Mouse (Mus musculus) MEL (cell line): ENCODE results near the gene Rassf1. TPM values are rescaled to one million over a fixed set of nuclear protein-coding genes. Genes with fewer than 3 reads are reported as not detected.

ENCODE experiments used
- DNase-seq: peaks from one replicate; pipeline ENCODE4 v3.0.0; 2011; ENCODE audit warnings: low read depth, low spot score
- H3K27ac ChIP-seq: 2 replicates; pipeline ENCODE4 v1.5.1; 2012; ENCODE audit warnings: low read depth, mild to moderate bottlenecking, control low read depth, low read length, moderate library complexity; ENCODE audit not compliant: control insufficient read depth
- H3K27me3 ChIP-seq, 2 experiments: fragments of 150-350 bp in 1 of 2; sonication (generic) in 1 of 2; 2 replicates each; pipeline ENCODE4 v1.6.1; 2012; ENCODE audit warnings: low read length in 2 of 2, mild to moderate bottlenecking in 2 of 2, improper control_type of control experiment in 1 of 2, moderate library complexity in 1 of 2; ENCODE audit not compliant: insufficient read depth in 2 of 2, control insufficient read depth in 1 of 2
- H3K36me3 ChIP-seq, 2 experiments: 2 replicates each; pipeline ENCODE4 v1.6.1; 2012 to 2014; ENCODE audit warnings: low read length in 2 of 2, improper control_type of control experiment in 1 of 2, inconsistent platforms in 1 of 2, mild to moderate bottlenecking in 1 of 2; ENCODE audit not compliant: insufficient read depth in 2 of 2, control insufficient read depth in 1 of 2
- H3K4me1 ChIP-seq, 2 experiments: fragments of 150-350 bp in 1 of 2; sonication (generic) in 1 of 2; 2 replicates each; pipeline ENCODE4 v1.6.1; 2012; ENCODE audit warnings: low read length in 2 of 2, improper control_type of control experiment in 1 of 2, mild to moderate bottlenecking in 1 of 2; ENCODE audit not compliant: insufficient read depth in 2 of 2, control insufficient read depth in 1 of 2
- H3K4me3 ChIP-seq, 2 experiments: fragments of 150-350 bp in 1 of 2; sonication (generic) in 1 of 2; 2 replicates each; pipeline ENCODE4 v1.5.1; 2012; ENCODE audit warnings: low read depth in 2 of 2, low read length in 2 of 2, mild to moderate bottlenecking in 2 of 2, moderate library complexity in 2 of 2, control low read depth in 1 of 2, improper control_type of control experiment in 1 of 2; ENCODE audit not compliant: control insufficient read depth in 1 of 2, insufficient read depth in 1 of 2
- H3K79me2 ChIP-seq: 2 replicates; pipeline ENCODE4 v1.6.1; 2012; ENCODE audit warnings: mild to moderate bottlenecking, low read length, moderate library complexity; ENCODE audit not compliant: control insufficient read depth, poor library complexity, insufficient read depth
- H3K9ac ChIP-seq: 2 replicates; pipeline ENCODE4 v1.6.1; 2012; ENCODE audit warnings: low read depth, mild to moderate bottlenecking, control low read depth, low read length, moderate library complexity; ENCODE audit not compliant: control insufficient read depth, poor library complexity, severe bottlenecking
- H3K9me3 ChIP-seq: fragments of 150-350 bp; sonication (generic); replicated peaks from 2 replicates; pipeline ENCODE4 v1.6.1; 2012; ENCODE audit warnings: mild to moderate bottlenecking, low read length, improper control_type of control experiment, moderate library complexity; ENCODE audit not compliant: insufficient read depth
- CHD2 ChIP-seq: IDR thresholded peaks from 2 replicates; pipeline ENCODE4 v1.6.1; 2011; ENCODE audit warnings: low read length, improper control_type of control experiment
- CTCF ChIP-seq, 3 experiments: IDR thresholded peaks in 2 of 3; conservative IDR thresholded peaks in 1 of 3; 2 replicates each; pipeline ENCODE4 v1.5.1; 2011 to 2012; ENCODE audit warnings: low read length in 3 of 3, low read depth in 2 of 3, mild to moderate bottlenecking in 2 of 3, improper control_type of control experiment in 1 of 3, inconsistent platforms in 1 of 3, mixed read lengths in 1 of 3, moderate library complexity in 1 of 3; ENCODE audit not compliant: control insufficient read depth in 1 of 3, insufficient read depth in 1 of 3, poor library complexity in 1 of 3, severe bottlenecking in 1 of 3
- ELF1 ChIP-seq: IDR thresholded peaks from 2 replicates; pipeline ENCODE4 v1.6.1; 2014; ENCODE audit warnings: low read depth, mild to moderate bottlenecking, inconsistent platforms, low read length, improper control_type of control experiment, moderate library complexity
- ETS1 ChIP-seq: IDR thresholded peaks from 2 replicates; pipeline ENCODE4 v1.6.1; 2012; ENCODE audit warnings: low read depth, mild to moderate bottlenecking, inconsistent platforms, low read length, improper control_type of control experiment, moderate library complexity
- GABPA ChIP-seq: IDR thresholded peaks from 2 replicates; pipeline ENCODE4 v1.6.1; 2012; ENCODE audit warnings: low read depth, mild to moderate bottlenecking, inconsistent platforms, low read length, improper control_type of control experiment, moderate library complexity
- GATA1 ChIP-seq: IDR thresholded peaks from 2 replicates; pipeline ENCODE4 v1.6.1; 2011; ENCODE audit warnings: low read depth, low read length, improper control_type of control experiment
- HCFC1 ChIP-seq: IDR thresholded peaks from 2 replicates; pipeline ENCODE4 v1.6.1; 2012; ENCODE audit warnings: low read depth, mild to moderate bottlenecking, inconsistent platforms, low read length, improper control_type of control experiment, moderate library complexity
- JUND ChIP-seq: IDR thresholded peaks from 2 replicates; pipeline ENCODE4 v1.6.1; 2011; ENCODE audit warnings: low read depth, mild to moderate bottlenecking, improper control_type of control experiment, low read length
- KAT2A ChIP-seq: conservative IDR thresholded peaks from 2 replicates; pipeline ENCODE4 v1.6.1; 2012; ENCODE audit warnings: low read depth, low read length, improper control_type of control experiment, inconsistent platforms
- MAFK ChIP-seq: IDR thresholded peaks from 2 replicates; pipeline ENCODE4 v1.6.1; 2011; ENCODE audit warnings: low read depth, mild to moderate bottlenecking, low read length, improper control_type of control experiment, borderline replicate concordance
- MAZ ChIP-seq: IDR thresholded peaks from 2 replicates; pipeline ENCODE4 v1.6.1; 2012; ENCODE audit warnings: low read depth, mild to moderate bottlenecking, inconsistent platforms, low read length, improper control_type of control experiment
- MXI1 ChIP-seq: IDR thresholded peaks from 2 replicates; pipeline ENCODE4 v1.6.1; 2011; ENCODE audit warnings: mild to moderate bottlenecking, low read depth, low read length, improper control_type of control experiment
- MYB ChIP-seq: IDR thresholded peaks from 2 replicates; pipeline ENCODE4 v1.6.1; 2011; ENCODE audit warnings: mild to moderate bottlenecking, low read depth, low read length, improper control_type of control experiment
- MYC ChIP-seq: IDR thresholded peaks from 2 replicates; pipeline ENCODE4 v1.6.1; 2011; ENCODE audit warnings: low read depth, mild to moderate bottlenecking, low read length, improper control_type of control experiment, moderate library complexity
- NELFE ChIP-seq: IDR thresholded peaks from 2 replicates; pipeline ENCODE4 v1.6.1; 2011; ENCODE audit warnings: low read depth, low read length, improper control_type of control experiment
- NRF1 ChIP-seq: IDR thresholded peaks from 2 replicates; pipeline ENCODE4 v1.6.1; 2014; ENCODE audit warnings: low read depth, mild to moderate bottlenecking, inconsistent platforms, low read length, improper control_type of control experiment, moderate library complexity; ENCODE audit not compliant: poor library complexity, insufficient read depth, severe bottlenecking
- POLR2A ChIP-seq, 2 experiments: IDR thresholded peaks; 2 replicates each; pipeline ENCODE4 v1.6.1; 2011 to 2012; ENCODE audit warnings: low read length in 2 of 2, mild to moderate bottlenecking in 2 of 2, control low read depth in 1 of 2, improper control_type of control experiment in 1 of 2, low read depth in 1 of 2, moderate library complexity in 1 of 2; ENCODE audit not compliant: control insufficient read depth in 1 of 2, insufficient read depth in 1 of 2, poor library complexity in 1 of 2
- POLR2AphosphoS5 ChIP-seq: IDR thresholded peaks from 2 replicates; pipeline ENCODE4 v1.6.1; 2012; ENCODE audit warnings: low read depth, borderline replicate concordance, mild to moderate bottlenecking, inconsistent platforms, low read length, moderate library complexity, mixed read lengths
- SIN3A ChIP-seq: IDR thresholded peaks from 2 replicates; pipeline ENCODE4 v1.6.1; 2012; ENCODE audit warnings: low read length, improper control_type of control experiment, inconsistent platforms
- TBP ChIP-seq: IDR thresholded peaks from 2 replicates; pipeline ENCODE4 v1.8.0; 2011; ENCODE audit warnings: low read depth, low read length, improper control_type of control experiment
- TCF12 ChIP-seq: IDR thresholded peaks from 2 replicates; pipeline ENCODE4 v1.6.1; 2014; ENCODE audit warnings: low read depth, mild to moderate bottlenecking, inconsistent platforms, low read length, improper control_type of control experiment, moderate library complexity
- UBTF ChIP-seq: IDR thresholded peaks from 2 replicates; pipeline ENCODE4 v1.6.1; 2012; ENCODE audit warnings: low read depth, mild to moderate bottlenecking, inconsistent platforms, low read length, improper control_type of control experiment, moderate library complexity, borderline replicate concordance; ENCODE audit not compliant: insufficient read depth
- USF1 ChIP-seq: IDR thresholded peaks from 2 replicates; pipeline ENCODE4 v1.6.1; 2014; ENCODE audit warnings: low read depth, mild to moderate bottlenecking, inconsistent platforms, low read length, improper control_type of control experiment, moderate library complexity
- USF2 ChIP-seq, 2 experiments: IDR thresholded peaks; 2 replicates each; pipeline ENCODE4 v1.6.1; 2011 to 2012; ENCODE audit warnings: improper control_type of control experiment in 2 of 2, low read length in 2 of 2, borderline replicate concordance in 1 of 2, inconsistent platforms in 1 of 2, low read depth in 1 of 2, mild to moderate bottlenecking in 1 of 2; ENCODE audit not compliant: insufficient read depth in 1 of 2
- ZC3H11A ChIP-seq: IDR thresholded peaks from 2 replicates; pipeline ENCODE4 v1.6.1; 2012; ENCODE audit warnings: low read depth, mild to moderate bottlenecking, inconsistent platforms, low read length, improper control_type of control experiment
- ZKSCAN1 ChIP-seq: IDR thresholded peaks from 2 replicates; pipeline ENCODE4 v1.6.1; 2012; ENCODE audit warnings: low read depth, mild to moderate bottlenecking, inconsistent platforms, low read length, improper control_type of control experiment, moderate library complexity
- ZMIZ1 ChIP-seq: IDR thresholded peaks from 2 replicates; pipeline ENCODE4 v1.6.1; 2012; ENCODE audit warnings: low read depth, mild to moderate bottlenecking, inconsistent platforms, low read length, improper control_type of control experiment, moderate library complexity
- polyA plus RNA-seq, 2 experiments: library from polyadenylated mRNA; stranded (reverse) in 1 of 2; unstranded in 1 of 2; fragments of >175 nt in 1 of 2; fragments of >200 nt in 1 of 2; gene quantifications; 2 replicates each; pipeline versions ENCODE4 v1.2.1 to v1.2.4; 2012; ENCODE audit warnings: low replicate concordance in 2 of 2, low read depth in 1 of 2; ENCODE audit not compliant: insufficient read length in 2 of 2, insufficient read depth in 1 of 2, missing spikeins in 1 of 2
- total RNA-seq: library from RNA; depleted of rRNA; stranded (reverse); fragments of 300-350 nt; gene quantifications from 2 replicates; pipeline ENCODE4 v1.2.3, GENCODE M21; 2012

The Rassf1 gene
- total and polyA plus RNA-seq, 3 experiments = 48.0 to 56.9 TPM; not detected in 1

DNA sequence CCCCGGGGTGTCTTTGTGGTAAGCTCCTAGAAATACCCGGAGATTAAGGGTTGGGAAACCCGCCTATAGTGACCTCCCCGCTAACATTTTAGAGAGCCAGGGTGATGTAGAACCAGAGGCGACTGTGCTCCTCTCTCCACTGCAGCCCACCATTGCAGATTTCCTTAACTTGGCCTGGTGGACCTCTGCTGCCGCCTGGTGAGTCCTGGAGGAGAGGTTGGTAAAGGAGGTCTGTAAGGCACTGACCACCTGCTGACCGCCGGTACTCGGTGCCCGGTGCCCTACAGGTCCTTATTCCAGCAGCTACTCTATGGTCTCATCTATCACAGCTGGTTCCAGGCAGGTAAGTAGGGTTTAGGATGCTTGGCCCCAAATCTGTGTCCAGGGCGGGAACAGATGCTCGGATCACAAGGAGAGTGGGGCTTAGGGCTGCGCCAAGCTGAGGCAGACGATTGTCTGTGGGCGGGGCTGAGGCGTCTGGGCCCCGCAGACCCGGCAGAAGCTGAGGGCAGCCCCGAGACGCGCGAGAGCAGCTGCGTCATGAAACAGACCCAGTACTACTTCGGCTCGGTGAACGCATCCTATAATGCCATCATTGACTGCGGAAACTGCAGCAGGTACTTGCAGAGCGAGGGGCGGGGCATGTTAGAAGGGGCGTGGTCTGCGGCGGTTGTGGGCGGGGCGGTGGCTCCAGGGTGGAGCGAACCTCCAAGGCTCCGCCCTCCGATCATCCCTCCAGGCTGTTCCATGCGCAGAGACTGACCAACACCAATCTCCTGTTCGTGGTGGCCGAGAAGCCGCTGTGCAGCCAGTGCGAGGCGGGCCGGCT lies 24.9 kb upstream of the Rassf1 start:
- no peaks in the 10 kb centered on the region; a peak in 1 of 4 replicates for H3K36me3 ChIP-seq
- H3K27me3 ChIP-seq = no peaks in the 10 kb centered on the region
- no peak for TF ChIP-seq HCFC1
- no peak for TF ChIP-seq MAFK
- no peak for TF ChIP-seq CHD2
- no peak for TF ChIP-seq UBTF
- no peak for TF ChIP-seq CTCF (IDR thresholded peaks at IDR 0.05 in 2 of 3, conservative IDR thresholded peaks at IDR 0.05 in 1 of 3; ENCODE audit: control insufficient read depth in 1 of 3, insufficient read depth in 1 of 3, low read depth in 2 of 3, low read length in 3 of 3, poor library complexity in 1 of 3, severe bottlenecking in 1 of 3)
- TF ChIP-seq TBP = no peak
- H3K27ac ChIP-seq = no peak overlapping the region
- no peaks in the 10 kb centered on the region for H3K9me3 ChIP-seq
- no peak overlapping the region for H3K9ac ChIP-seq
- no peak for DNase-seq
- no peaks in the 10 kb centered on the region for H3K79me2 ChIP-seq
- H3K4me1 ChIP-seq = no peaks in the 10 kb centered on the region
- no peak overlapping the region for H3K4me3 ChIP-seq

- peak; percentile 74; the same call in 1 of the 2 replicates for TF ChIP-seq UBTF
- no peak for TF ChIP-seq ZC3H11A
- TF ChIP-seq ZMIZ1 = no peak
- TF ChIP-seq USF1 = no peak
- peak; percentile 38; the same call in 1 of the 2 replicates for TF ChIP-seq MYC
- TF ChIP-seq TCF12 = peak; percentile 60
- peak; percentile 85 for TF ChIP-seq MAZ
- no peak for TF ChIP-seq POLR2AphosphoS5
- no peak for TF ChIP-seq ETS1
- TF ChIP-seq ELF1 = peak; percentile 98
- peak; percentile 100 for TF ChIP-seq HCFC1
- peak in 1 of 2 experiments; percentile 79; a peak in 3 of 4 replicates for TF ChIP-seq POLR2A (IDR thresholded peaks at IDR 0.05; ENCODE audit: control insufficient read depth in 1 of 2, insufficient read depth in 1 of 2, low read depth in 1 of 2, low read length in 2 of 2, poor library complexity in 1 of 2)
- TF ChIP-seq MYB = no peak
- TF ChIP-seq NRF1 = peak; percentile 90
- no peak for TF ChIP-seq JUND
- peak; percentile 99 for TF ChIP-seq KAT2A
- no peak for TF ChIP-seq CHD2
- TF ChIP-seq GABPA = no peak
- no peak for TF ChIP-seq USF2 (IDR thresholded peaks at IDR 0.05; ENCODE audit: borderline replicate concordance in 1 of 2, insufficient read depth in 1 of 2, low read depth in 1 of 2, low read length in 2 of 2)
- peak; percentile 89 for TF ChIP-seq SIN3A
- peak; percentile 59 for TF ChIP-seq MXI1
- TF ChIP-seq GATA1 = no peak
- TF ChIP-seq NELFE = peak; percentile 74
- TF ChIP-seq ZKSCAN1 = no peak
- Histone ChIP-seq H3K79me2 (peaks cover 40% of the 10 kb centered on the region), H3K27ac (peak within 1 kb of the TSS; percentile 48)
Measured at GRCm38 (mm10) chr9:107533791-107534407, 17.5 kb upstream of the Rassf1 start, which contains the start of gene Tmem115. Gene Tmem115, plus strand, starts transcription at chr9:107533945.

More at GRCm38 (mm10) chr9:107533791-107534407, 17.5 kb upstream of the Rassf1 start, which contains the start of gene Tmem115:
- H3K9me3 ChIP-seq = no peaks in the 10 kb centered on the region
- peak within 1 kb of the TSS; percentile 78 to 87 for H3K4me3 ChIP-seq
- H3K27me3 ChIP-seq = no peaks in the 10 kb centered on the region
- peaks cover 0 to 20% of the 10 kb centered on the region in 2 experiments; a peak in 1 of 4 replicates for H3K4me1 ChIP-seq
- H3K9ac ChIP-seq = peak within 1 kb of the TSS; percentile 87
- H3K36me3 ChIP-seq = peaks cover 0 to 7% of the 10 kb centered on the region in 2 experiments; a peak in 2 of 4 replicates
- peak; percentile 96 for DNase-seq
